Mouse (Mus musculus) layer of hippocampus, postnatal 10 days (tissue): ENCODE measurements around the gene Fpr1. TPM values are rescaled to one million over a fixed set of nuclear protein-coding genes. Genes with fewer than 3 reads are reported as not detected.
"Not testable (repeated sequence)": the region's sequence is repeated elsewhere in the genome, so short reads cannot be mapped to it uniquely, and the experiment has no call there.

Source experiments
- DNase-seq, 2 experiments: peaks; one replicate each; pipeline ENCODE4 v3.0.0; 2021; ENCODE audit warnings: low spot score in 2 of 2
- total RNA-seq, 2 experiments: library from RNA; stranded (reverse); gene quantifications; 2 replicates each; pipeline ENCODE4 v1.2.3; 2021

Fpr1 gene
- total RNA-seq, 2 experiments from 2014 or later: not detected

- DNase-seq: no peak
Measured at GRCm38 (mm10) chr17:17855064-17855838, 28.5 kb downstream of the Fpr1 start, which contains the start of gene Has1. TSS of gene Has1 (minus strand) at chr17:17855205.

- no peak for DNase-seq
Measured at GRCm38 (mm10) chr17:17849906-17850712, 33.6 kb downstream of the Fpr1 start.

GRCm38 (mm10) chr17:17848988-17849387 lies 34.8 kb downstream of the Fpr1 start:
- DNase-seq: no peak

- no peak for DNase-seq
Measured at GRCm38 (mm10) chr17:17845187-17846027, 38.3 kb downstream of the Fpr1 start.

GRCm38 (mm10) chr17:17844606-17845005 lies 39.1 kb downstream of the Fpr1 start:
- DNase-seq: not testable (repeated sequence)

GRCm38 (mm10) chr17:17843534-17844261 lies 40.0 kb downstream of the Fpr1 start:
- no peak for DNase-seq

GRCm38 (mm10) chr17:17840796-17841195 lies 42.9 kb downstream of the Fpr1 start:
- no peak for DNase-seq

- no peak for DNase-seq
Measured at GRCm38 (mm10) chr17:17839276-17839675, 44.5 kb downstream of the Fpr1 start.

- DNase-seq: peak; percentile 93 to 96
Measured at GRCm38 (mm10) chr17:17837919-17838701, 45.6 kb downstream of the Fpr1 start.

- DNase-seq: peak in 1 of 2 experiments; percentile 48
Measured at GRCm38 (mm10) chr17:17837426-17837825, 46.3 kb downstream of the Fpr1 start.

GRCm38 (mm10) chr17:17836101-17836500 lies 47.6 kb downstream of the Fpr1 start:
- no peak for DNase-seq

- no peak for DNase-seq
Measured at GRCm38 (mm10) chr17:17834896-17835295, 48.8 kb downstream of the Fpr1 start.

GRCm38 (mm10) chr17:17830731-17831130 lies 53.0 kb downstream of the Fpr1 start:
- DNase-seq: no peak

- DNase-seq: no peak
Measured at GRCm38 (mm10) chr17:17829816-17830535, 53.8 kb downstream of the Fpr1 start.

- DNase-seq: peak in 1 of 2 experiments; percentile 37
Measured at GRCm38 (mm10) chr17:17829052-17829785, 54.5 kb downstream of the Fpr1 start.

- DNase-seq: peak; percentile 58 to 63
Measured at GRCm38 (mm10) chr17:17828191-17828981, 55.4 kb downstream of the Fpr1 start.

- DNase-seq: peak; percentile 68 to 76
Measured at GRCm38 (mm10) chr17:17827658-17828190, 56.0 kb downstream of the Fpr1 start.
